In the genomic region with DNA sequence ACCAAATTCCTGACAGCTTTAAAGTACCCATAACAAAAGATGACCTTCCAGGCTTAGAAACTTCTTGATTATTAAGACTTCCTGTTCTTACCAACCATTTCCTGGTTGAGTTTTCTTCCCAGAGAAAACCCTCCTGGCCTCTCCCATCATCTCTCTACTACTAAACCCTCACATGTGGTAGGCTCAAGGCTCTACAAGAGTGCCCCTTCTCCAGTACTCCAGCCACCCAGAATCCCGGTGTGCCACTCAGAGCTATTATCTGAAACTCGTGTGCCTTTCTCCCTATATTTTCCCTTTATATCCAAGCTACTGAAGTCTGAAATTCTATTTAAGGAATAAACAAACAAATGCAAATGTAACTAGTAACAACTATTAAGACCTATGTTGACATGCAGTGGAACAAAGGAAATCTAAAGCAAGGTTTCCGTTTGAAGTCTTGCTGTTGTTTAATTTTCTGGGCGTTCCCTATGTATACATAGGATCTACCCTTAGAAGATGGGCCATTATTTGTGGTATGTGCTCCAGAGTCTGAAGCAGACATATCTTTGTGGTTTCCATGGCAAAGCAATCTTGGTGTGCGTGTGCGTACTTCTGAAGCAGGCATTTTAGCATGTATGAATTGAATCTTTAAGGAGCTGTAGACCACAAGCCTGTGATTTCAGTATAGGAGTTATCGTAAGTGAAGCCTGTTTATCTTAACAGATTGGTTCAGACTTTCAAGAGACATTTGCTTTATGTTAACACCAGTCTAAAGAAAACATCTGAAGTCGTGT, we compare ENCODE assay signal across 17 mouse cellular contexts.
DNase-seq lines count a peak whose midpoint lies in the region; ATAC-seq and TF ChIP-seq lines count a peak whose summit lies in the region.
"Had no signal": no experiment of that assay in that cellular context is flagged by ENCODE, and none has a peak within 500 bp of the region (broad histone marks: within the 10 kb centered on the region; RNA-seq: fewer than 3 reads in every experiment).

No protein-coding gene starts in this region.

- TF ChIP-seq CTCF in midbrain, postnatal 0 days (IDR thresholded peaks at IDR 0.05): no peak

- H3K9me3 ChIP-seq in forebrain, embryonic 14.5 days (replicated peaks; ENCODE audit: control insufficient read depth, low read length): no peaks in the 10 kb centered on the region
- H3K9me3 ChIP-seq in forebrain, embryonic 13.5 days (replicated peaks): no peaks in the 10 kb centered on the region
- H3K9me3 ChIP-seq in kidney, embryonic 16.5 days (ENCODE audit: low read length): no peaks in the 10 kb centered on the region; the same call in 1 of the 2 replicates
- no peaks in the 10 kb centered on the region for H3K9me3 ChIP-seq in midbrain, embryonic 14.5 days (ENCODE audit: control insufficient read depth, low read length)
- no peaks in the 10 kb centered on the region for H3K9me3 ChIP-seq in midbrain, postnatal 0 days (ENCODE audit: low read length)
- no peaks in the 10 kb centered on the region for H3K9me3 ChIP-seq in stomach, embryonic 16.5 days (replicated peaks; ENCODE audit: control insufficient read depth, low read length)
- H3K9me3 ChIP-seq in liver, embryonic 12.5 days (replicated peaks): no peaks in the 10 kb centered on the region
- H3K9me3 ChIP-seq: midbrain, embryonic 12.5 days had no signal

- no peak for ATAC-seq in forebrain, embryonic 14.5 days
- no peak for ATAC-seq in forebrain, embryonic 13.5 days
- ATAC-seq in kidney, embryonic 16.5 days (ENCODE audit: low FRiP score, low TSS enrichment): peak; percentile 12; the same call in 1 of the 2 replicates
- no peak for ATAC-seq in midbrain, embryonic 14.5 days (ENCODE audit: low FRiP score, low TSS enrichment)
- no peak for ATAC-seq in midbrain, postnatal 0 days (ENCODE audit: low FRiP score)
- ATAC-seq in stomach, embryonic 16.5 days (ENCODE audit: insufficient read depth, low FRiP score): peak; percentile 56; the same call in 1 of the 2 replicates
- ATAC-seq in liver, embryonic 12.5 days: no peak
- ATAC-seq: inflammation-experienced regulatory T-cells, adult 6 months had no signal

- H3K9ac ChIP-seq in forebrain, embryonic 14.5 days (ENCODE audit: low read length): no peak overlapping the region
- no peak overlapping the region for H3K9ac ChIP-seq in forebrain, embryonic 13.5 days
- no peak overlapping the region for H3K9ac ChIP-seq in kidney, embryonic 16.5 days (replicated peaks; ENCODE audit: low read length)
- no peak overlapping the region for H3K9ac ChIP-seq in midbrain, embryonic 14.5 days (replicated peaks; ENCODE audit: low read length)
- H3K9ac ChIP-seq in midbrain, postnatal 0 days (replicated peaks; ENCODE audit: low read length, poor library complexity, severe bottlenecking): no peak overlapping the region
- H3K9ac ChIP-seq in stomach, embryonic 16.5 days (ENCODE audit: low read length): no peak overlapping the region
- H3K9ac ChIP-seq in liver, embryonic 12.5 days: no peak overlapping the region
- H3K9ac ChIP-seq: midbrain, embryonic 12.5 days had no signal

- peak; percentile 3 for DNase-seq in forebrain, embryonic 14.5 days (ENCODE audit: low spot score)
- no peak for DNase-seq in kidney, adult 9 months
- DNase-seq in midbrain, embryonic 14.5 days: peak; percentile 12
- no peak for DNase-seq in midbrain, postnatal 0 days (ENCODE audit: low spot score)
- DNase-seq: adrenal gland, postnatal 14 days; cerebellum, postnatal 10 days; embryo, embryonic 11 days; lung, postnatal 4 days; right cerebral cortex, adult 18-20 months had no signal

- H3K27ac ChIP-seq in forebrain, embryonic 14.5 days (ENCODE audit: low read depth, low read length): no peak overlapping the region
- no peak overlapping the region for H3K27ac ChIP-seq in forebrain, embryonic 13.5 days
- H3K27ac ChIP-seq in kidney, embryonic 16.5 days (ENCODE audit: low read length): peak overlapping the region; percentile 87
- no peak overlapping the region for H3K27ac ChIP-seq in midbrain, embryonic 14.5 days (replicated peaks; ENCODE audit: low read depth, low read length)
- H3K27ac ChIP-seq in midbrain, postnatal 0 days (ENCODE audit: low read depth, low read length): no peak overlapping the region
- H3K27ac ChIP-seq in stomach, embryonic 16.5 days (ENCODE audit: low read length): peak overlapping the region; percentile 96
- no peak overlapping the region for H3K27ac ChIP-seq in liver, embryonic 12.5 days
- H3K27ac ChIP-seq: midbrain, embryonic 12.5 days had no signal

- WGBS in forebrain, embryonic 14.5 days: 85% methylated on average over 8 of the region's 8 CpGs
- WGBS in forebrain, embryonic 13.5 days: 83% methylated on average over 8 of the region's 8 CpGs
- WGBS in kidney, embryonic 16.5 days: 54% methylated on average over 8 of the region's 8 CpGs
- WGBS in midbrain, embryonic 14.5 days: 84% methylated on average over 8 of the region's 8 CpGs
- 76% methylated on average over 8 of the region's 8 CpGs for WGBS in midbrain, postnatal 0 days
- 26% methylated on average over 8 of the region's 8 CpGs for WGBS in stomach, embryonic 16.5 days
- 66% methylated on average over 8 of the region's 8 CpGs for WGBS in liver, embryonic 12.5 days (ENCODE audit: insufficient replicate concordance)

- H3K4me1 ChIP-seq in forebrain, embryonic 14.5 days (ENCODE audit: control insufficient read depth, insufficient read depth, low read length): no peaks in the 10 kb centered on the region
- H3K4me1 ChIP-seq in forebrain, embryonic 13.5 days: no peaks in the 10 kb centered on the region
- peaks cover 17% of the 10 kb centered on the region for H3K4me1 ChIP-seq in kidney, embryonic 16.5 days (ENCODE audit: insufficient read depth, low read length)
- no peaks in the 10 kb centered on the region for H3K4me1 ChIP-seq in midbrain, embryonic 14.5 days (ENCODE audit: control insufficient read depth, insufficient read depth, low read length)
- no peaks in the 10 kb centered on the region for H3K4me1 ChIP-seq in midbrain, postnatal 0 days (ENCODE audit: insufficient read depth, low read length)
- peaks cover 19% of the 10 kb centered on the region for H3K4me1 ChIP-seq in stomach, embryonic 16.5 days (ENCODE audit: control insufficient read depth, insufficient read depth, low read length)
- H3K4me1 ChIP-seq in liver, embryonic 12.5 days: no peaks in the 10 kb centered on the region
- H3K4me1 ChIP-seq: midbrain, embryonic 12.5 days had no signal

- no peak overlapping the region for H3K4me2 ChIP-seq in forebrain, embryonic 14.5 days (ENCODE audit: low read length)
- no peak overlapping the region for H3K4me2 ChIP-seq in forebrain, embryonic 13.5 days
- H3K4me2 ChIP-seq in kidney, embryonic 16.5 days (replicated peaks; ENCODE audit: low read depth, low read length): peak overlapping the region; percentile 35
- no peak overlapping the region for H3K4me2 ChIP-seq in midbrain, embryonic 14.5 days (ENCODE audit: low read length)
- H3K4me2 ChIP-seq in midbrain, postnatal 0 days (ENCODE audit: low read depth, low read length, poor library complexity, severe bottlenecking): no peak overlapping the region
- H3K4me2 ChIP-seq in stomach, embryonic 16.5 days (ENCODE audit: low read depth, low read length): peak overlapping the region; percentile 50
- H3K4me2 ChIP-seq in liver, embryonic 12.5 days: no peak overlapping the region
- H3K4me2 ChIP-seq: heart, embryonic 11.5 days; midbrain, embryonic 12.5 days had no signal

- no peaks in the 10 kb centered on the region for H3K27me3 ChIP-seq in forebrain, embryonic 14.5 days (replicated peaks; ENCODE audit: control insufficient read depth, insufficient read depth, low read length)
- H3K27me3 ChIP-seq in forebrain, embryonic 13.5 days: no peaks in the 10 kb centered on the region
- H3K27me3 ChIP-seq in kidney, embryonic 16.5 days (ENCODE audit: insufficient read depth, low read length): no peaks in the 10 kb centered on the region
- no peaks in the 10 kb centered on the region for H3K27me3 ChIP-seq in midbrain, embryonic 14.5 days (ENCODE audit: control insufficient read depth, insufficient read depth, low read length)
- H3K27me3 ChIP-seq in midbrain, postnatal 0 days (ENCODE audit: insufficient read depth, low read length): no peaks in the 10 kb centered on the region
- no peaks in the 10 kb centered on the region for H3K27me3 ChIP-seq in stomach, embryonic 16.5 days (ENCODE audit: control insufficient read depth, insufficient read depth, low read length)
- H3K27me3 ChIP-seq in liver, embryonic 12.5 days (replicated peaks): no peaks in the 10 kb centered on the region
- H3K27me3 ChIP-seq: CH12.LX; midbrain, embryonic 12.5 days had no signal

- no peak overlapping the region for H3K4me3 ChIP-seq in forebrain, embryonic 14.5 days (ENCODE audit: low read depth, low read length)
- no peak overlapping the region for H3K4me3 ChIP-seq in forebrain, embryonic 13.5 days
- no peak overlapping the region for H3K4me3 ChIP-seq in kidney, embryonic 16.5 days (ENCODE audit: low read length)
- no peak overlapping the region for H3K4me3 ChIP-seq in midbrain, embryonic 14.5 days (replicated peaks; ENCODE audit: low read depth, low read length)
- no peak overlapping the region for H3K4me3 ChIP-seq in midbrain, postnatal 0 days (ENCODE audit: low read depth, low read length)
- no peak overlapping the region for H3K4me3 ChIP-seq in stomach, embryonic 16.5 days (replicated peaks; ENCODE audit: low read length)
- no peak overlapping the region for H3K4me3 ChIP-seq in liver, embryonic 12.5 days
- H3K4me3 ChIP-seq: midbrain, embryonic 12.5 days had no signal

- H3K36me3 ChIP-seq in forebrain, embryonic 14.5 days (ENCODE audit: control insufficient read depth, insufficient read depth, low read length): no peaks in the 10 kb centered on the region
- no peaks in the 10 kb centered on the region for H3K36me3 ChIP-seq in forebrain, embryonic 13.5 days (ENCODE audit: poor library complexity, severe bottlenecking)
- H3K36me3 ChIP-seq in kidney, embryonic 16.5 days (ENCODE audit: insufficient read depth, low read length): 0 out of 2 replicates have a peak, but pooled peaks cover 5% of the 10 kb centered on the region
- no peaks in the 10 kb centered on the region for H3K36me3 ChIP-seq in midbrain, embryonic 14.5 days (ENCODE audit: control insufficient read depth, insufficient read depth, low read length)
- H3K36me3 ChIP-seq in midbrain, postnatal 0 days (ENCODE audit: insufficient read depth, low read length): no peaks in the 10 kb centered on the region
- H3K36me3 ChIP-seq in stomach, embryonic 16.5 days (ENCODE audit: control insufficient read depth, insufficient read depth, low read length): no peaks in the 10 kb centered on the region
- H3K36me3 ChIP-seq in liver, embryonic 12.5 days: no peaks in the 10 kb centered on the region
- H3K36me3 ChIP-seq: midbrain, embryonic 12.5 days had no signal

Comparison
In these comparisons a context has a peak if more than half of its experiments do, and no peak if none do; other contexts are left out.
1. DNase-seq: peak in forebrain, embryonic 14.5 days (single experiment) and midbrain, embryonic 14.5 days (single experiment); none in kidney, adult 9 months (single experiment) and midbrain, postnatal 0 days (single experiment).
2. ATAC-seq: peak in kidney, embryonic 16.5 days (single experiment) and stomach, embryonic 16.5 days (single experiment); none in forebrain, embryonic 14.5 days (single experiment), forebrain, embryonic 13.5 days (single experiment), midbrain, embryonic 14.5 days (single experiment), midbrain, postnatal 0 days (single experiment) and liver, embryonic 12.5 days (single experiment).
3. H3K27ac ChIP-seq: peak in kidney, embryonic 16.5 days (single experiment) and stomach, embryonic 16.5 days (single experiment); none in forebrain, embryonic 14.5 days (single experiment), forebrain, embryonic 13.5 days (single experiment), midbrain, embryonic 14.5 days (single experiment), midbrain, postnatal 0 days (single experiment) and liver, embryonic 12.5 days (single experiment).
4. H3K4me2 ChIP-seq: peak in kidney, embryonic 16.5 days (single experiment) and stomach, embryonic 16.5 days (single experiment); none in forebrain, embryonic 14.5 days (single experiment), forebrain, embryonic 13.5 days (single experiment), midbrain, embryonic 14.5 days (single experiment), midbrain, postnatal 0 days (single experiment) and liver, embryonic 12.5 days (single experiment).